Comparison of ENCODE assay signal across 30 mouse cellular contexts in the genomic region with DNA sequence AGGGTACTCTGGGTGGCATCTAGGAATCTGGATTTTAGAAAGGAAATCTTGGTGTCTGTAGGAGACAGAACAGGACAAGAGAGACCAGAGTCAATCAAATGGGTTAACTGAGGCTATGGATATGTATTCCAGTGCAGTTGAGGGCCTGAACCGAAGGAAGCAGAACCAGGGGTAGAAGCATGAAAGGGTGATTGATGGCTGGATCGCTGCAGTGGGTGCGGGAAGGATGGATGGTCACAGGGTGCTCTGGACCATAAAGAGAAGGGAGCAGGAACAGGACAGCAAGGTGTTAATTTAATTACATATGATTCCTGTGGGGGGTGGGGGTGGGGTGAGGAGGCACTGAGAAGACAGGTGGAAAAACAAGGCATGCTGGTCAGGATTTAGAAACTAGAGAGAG.
"Had no signal": no experiment of that assay in that cellular context is flagged by ENCODE, and none has a peak within 500 bp of the region (broad histone marks: within the 10 kb centered on the region; RNA-seq: fewer than 3 reads in every experiment).

No protein-coding gene starts in this region.

- H3K4me3 ChIP-seq: limb, embryonic 12.5 days; limb, embryonic 13.5 days; limb, embryonic 15.5 days; liver, embryonic 12.5 days; liver, embryonic 13.5 days; liver, embryonic 15.5 days; lung, embryonic 15.5 days; megakaryocyte, embryonic 14.5 days; midbrain, embryonic 10.5 days; midbrain, embryonic 12.5 days; midbrain, embryonic 13.5 days; midbrain, embryonic 15.5 days; myocyte; neural tube, embryonic 12.5 days; neural tube, embryonic 13.5 days had no signal

- H3K36me3 ChIP-seq: limb, embryonic 12.5 days; limb, embryonic 13.5 days; limb, embryonic 15.5 days; liver, embryonic 13.5 days; liver, embryonic 15.5 days; lung, embryonic 15.5 days; midbrain, embryonic 12.5 days; midbrain, embryonic 13.5 days; midbrain, embryonic 15.5 days; neural tube, embryonic 12.5 days; neural tube, embryonic 13.5 days had no signal

- DNase-seq: left cerebral cortex, postnatal 4 days; liver, embryonic 13.5 days; liver, postnatal 0 days; lung, adult 18-20 months; lung, adult 2 months; lung, postnatal 10 days; lung, postnatal 14 days; lung, postnatal 36 days; lung, postnatal 4 days had no signal

- H3K9me3 ChIP-seq: limb, embryonic 13.5 days; limb, embryonic 15.5 days; liver, embryonic 12.5 days; liver, embryonic 13.5 days; liver, embryonic 15.5 days; lung, embryonic 15.5 days; midbrain, embryonic 12.5 days; midbrain, embryonic 13.5 days; midbrain, embryonic 15.5 days had no signal

- H3K4me2 ChIP-seq: limb, embryonic 12.5 days; limb, embryonic 13.5 days; limb, embryonic 15.5 days; liver, embryonic 11.5 days; liver, embryonic 12.5 days; liver, embryonic 13.5 days; liver, embryonic 15.5 days; lung, embryonic 14.5 days; lung, embryonic 15.5 days; midbrain, embryonic 11.5 days; midbrain, embryonic 12.5 days; midbrain, embryonic 13.5 days; midbrain, embryonic 15.5 days; neural tube, embryonic 12.5 days; neural tube, embryonic 13.5 days had no signal

- H3K27me3 ChIP-seq: limb, embryonic 12.5 days; limb, embryonic 13.5 days; limb, embryonic 15.5 days; liver, embryonic 12.5 days; liver, embryonic 13.5 days; liver, embryonic 15.5 days; lung, embryonic 15.5 days; megakaryocyte, embryonic 14.5 days; midbrain, embryonic 12.5 days; midbrain, embryonic 13.5 days; midbrain, embryonic 15.5 days; neural tube, embryonic 12.5 days; neural tube, embryonic 13.5 days had no signal

- ATAC-seq: liver, embryonic 12.5 days; liver, postnatal 0 days; lung, postnatal 0 days; midbrain, embryonic 13.5 days; midbrain, embryonic 15.5 days; midbrain, embryonic 16.5 days had no signal

- H3K9ac ChIP-seq: limb, embryonic 12.5 days; limb, embryonic 13.5 days; limb, embryonic 15.5 days; liver, embryonic 12.5 days; liver, embryonic 13.5 days; liver, embryonic 14.5 days; liver, embryonic 15.5 days; liver, postnatal 0 days; lung, embryonic 14.5 days; lung, embryonic 15.5 days; midbrain, embryonic 12.5 days; midbrain, embryonic 13.5 days; midbrain, embryonic 15.5 days; neural tube, embryonic 12.5 days; neural tube, embryonic 13.5 days had no signal

- H3K27ac ChIP-seq: limb, embryonic 12.5 days; limb, embryonic 13.5 days; limb, embryonic 15.5 days; liver, embryonic 12.5 days; liver, embryonic 13.5 days; liver, embryonic 14.5 days; liver, embryonic 15.5 days; lung, embryonic 15.5 days; macrophage; midbrain, embryonic 10.5 days; midbrain, embryonic 12.5 days; midbrain, embryonic 13.5 days; midbrain, embryonic 15.5 days; neural tube, embryonic 12.5 days; neural tube, embryonic 13.5 days had no signal

- H3K4me1 ChIP-seq: limb, embryonic 12.5 days; limb, embryonic 13.5 days; limb, embryonic 15.5 days; liver, embryonic 12.5 days; liver, embryonic 13.5 days; liver, embryonic 15.5 days; lung, embryonic 15.5 days; megakaryocyte, embryonic 14.5 days; midbrain, embryonic 10.5 days; midbrain, embryonic 12.5 days; neural tube, embryonic 12.5 days; neural tube, embryonic 13.5 days had no signal
